Mouse (Mus musculus) heart, adult 18-20 months (tissue): ENCODE results near the gene Trim60. TPM values are rescaled to one million over a fixed set of nuclear protein-coding genes. Genes with fewer than 3 reads are reported as not detected.

ENCODE experiments used
- DNase-seq, 2 experiments: peaks; one replicate each; pipeline ENCODE4 v3.0.0; 2021 to 2022; ENCODE audit warnings: mixed read lengths in 1 of 2
- total RNA-seq, 2 experiments: library from RNA; stranded (reverse); gene quantifications; 2 replicates each; pipeline ENCODE4 v1.2.3; 2021

The Trim60 gene
- total RNA-seq, 2 experiments from 2014 or later: not detected

- no peak for DNase-seq
These were observed 35.1 kb downstream of the Trim60 start for GRCm38 (mm10) chr8:64983150-64983897.

GRCm38 (mm10) chr8:64962836-64963235 is 55.5 kb downstream of the Trim60 start:
- DNase-seq: no peak

GRCm38 (mm10) chr8:64959025-64959424 is 59.4 kb downstream of the Trim60 start:
- no peak for DNase-seq

GRCm38 (mm10) chr8:64952101-64952500 is 66.3 kb downstream of the Trim60 start:
- no peak for DNase-seq

Other genes starting within 250 kb of the Trim60 start
- 10 to 100 TPM; 18.2 to 24.2 TPM for gene Klhl2, start 168.6 kb downstream of the Trim60 start, total RNA-seq
- 10 to 100 TPM; 23.9 to 27.7 TPM for gene Tmem192, start 71.4 kb downstream of the Trim60 start, total RNA-seq
- gene Trim75, start 30.8 kb downstream of the Trim60 start, total RNA-seq: not detected
- gene Trim61, start 61 bp downstream of the Trim60 start, total RNA-seq: not detected
- gene Apela, start 18.8 kb upstream of the Trim60 start, total RNA-seq: not detected
- gene Gm10663, start 56.4 kb upstream of the Trim60 start, total RNA-seq: not detected
- under 1 TPM in 1 of 2 experiments, not detected in 1; 0.18 TPM for gene BC030870, start 111.0 kb upstream of the Trim60 start, total RNA-seq